Mouse (Mus musculus): ENCODE results near the gene Zfp954. TPM values are rescaled to one million over a fixed set of nuclear protein-coding genes. Genes with fewer than 3 reads are reported as not detected.
"Not testable (repeated sequence)": the region's sequence is repeated elsewhere in the genome, so short reads cannot be mapped to it uniquely, and the experiment has no call there.

Zfp954 gene
- polyA plus RNA-seq (2016; fragmentation: Nextera tagmentation; extraction: Ambion mirVana) = 12.2 and 15.5 TPM in 2 replicates

DNA sequence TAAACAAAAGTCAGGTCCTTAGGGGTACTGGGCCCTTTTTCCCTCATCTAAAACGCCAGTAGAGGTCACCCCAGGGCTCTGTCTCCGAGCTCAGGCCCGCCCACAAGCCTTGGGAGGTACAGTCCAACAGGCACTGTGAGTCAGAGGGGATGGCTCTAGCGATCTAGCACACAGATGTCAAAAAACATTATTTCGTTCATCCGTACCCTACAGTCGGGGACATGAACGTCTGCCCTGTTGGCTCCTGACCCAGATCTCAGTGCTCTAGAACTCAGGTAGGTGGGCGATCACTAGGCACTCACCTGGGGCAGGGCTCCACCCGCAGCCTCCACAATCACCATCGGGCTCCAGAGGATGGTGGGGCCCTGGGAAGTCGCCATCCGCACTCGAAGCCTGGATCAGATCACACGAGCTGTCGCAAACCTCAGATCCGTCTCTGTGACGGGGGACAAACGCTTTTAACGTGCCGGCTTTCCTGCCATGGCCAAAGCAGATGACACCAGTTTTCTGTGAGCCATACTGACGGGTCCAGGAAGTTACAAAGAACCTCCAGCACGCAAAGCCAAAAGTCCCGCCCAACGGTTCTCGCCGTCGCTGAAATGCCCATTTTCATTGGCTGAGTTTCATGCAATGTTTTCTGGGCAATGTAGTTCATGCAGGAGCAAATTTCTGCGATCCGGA is at the start of gene Zfp954:
Gene Zfp954, minus strand, starts transcription at position 568 of the 681 bp plus-strand sequence.
- peak; percentile 86 for ATAC-seq (ENCODE audit: insufficient number of reproducible peaks, insufficient read depth, low FRiP score, low TSS enrichment)
- Histone ChIP-seq H3K9me3 (no peaks in the 10 kb centered on the region), H3K36me3 (peaks cover 23% of the 10 kb centered on the region), H3K4me3 (peak within 1 kb of the TSS; percentile 67), H3K4me1 (no peaks in the 10 kb centered on the region), H3K4me2 (replicated peaks) (peak within 1 kb of the TSS; percentile 60), H3K9ac (peak within 1 kb of the TSS; percentile 66), H3K27ac (0 out of 2 replicates have a peak within 1 kb of the TSS, but pooled peaks have one; percentile 20), H3K27me3 (no peaks in the 10 kb centered on the region)
- under 1% methylated on average over 30 of the region's 30 CpGs for WGBS

DNA sequence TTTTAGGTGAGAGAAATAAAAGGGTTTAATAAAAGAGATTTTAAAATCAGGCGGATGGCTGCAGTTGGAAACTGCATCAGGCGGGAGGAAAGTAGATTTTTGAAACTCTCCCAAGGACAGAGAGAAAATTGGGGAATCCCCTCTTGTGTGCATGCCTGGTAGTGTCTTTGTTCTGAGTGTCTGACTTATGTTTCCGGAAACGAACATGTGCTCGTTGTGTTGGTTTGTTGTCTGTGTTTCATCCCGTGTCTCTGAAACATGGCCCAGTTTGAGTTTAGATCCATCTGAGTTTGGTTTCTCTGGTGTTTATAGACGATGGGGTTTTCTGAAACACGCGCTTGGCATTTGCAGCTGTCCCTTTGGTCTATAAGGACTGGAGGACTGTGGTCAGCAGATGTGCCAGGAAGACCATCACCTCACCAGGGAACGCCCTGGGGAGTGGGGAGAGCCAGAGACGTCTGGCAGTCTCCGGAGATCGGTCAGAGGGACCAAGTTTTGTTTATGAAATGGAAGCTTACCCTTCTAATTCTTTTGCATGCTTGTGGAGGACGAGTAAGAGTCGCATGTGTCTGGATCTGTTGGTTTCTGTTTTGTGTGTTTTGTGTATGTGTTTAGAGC is 24.8 kb upstream of the Zfp954 start:
- H3K9me3 ChIP-seq = peaks cover 4% of the 10 kb centered on the region; the same call in 1 of the 2 replicates
- H3K4me3 ChIP-seq = no peak overlapping the region
- H3K36me3 ChIP-seq = no peaks in the 10 kb centered on the region
- no peak for ATAC-seq (ENCODE audit: insufficient number of reproducible peaks, insufficient read depth, low FRiP score, low TSS enrichment)
- no peaks in the 10 kb centered on the region for H3K27me3 ChIP-seq
- no peak overlapping the region for H3K4me2 ChIP-seq (replicated peaks)
- no peaks in the 10 kb centered on the region for H3K4me1 ChIP-seq
- H3K27ac ChIP-seq = no peak overlapping the region
- H3K9ac ChIP-seq = no peak overlapping the region
- WGBS = 90% methylated on average over 15 of the region's 15 CpGs

DNA sequence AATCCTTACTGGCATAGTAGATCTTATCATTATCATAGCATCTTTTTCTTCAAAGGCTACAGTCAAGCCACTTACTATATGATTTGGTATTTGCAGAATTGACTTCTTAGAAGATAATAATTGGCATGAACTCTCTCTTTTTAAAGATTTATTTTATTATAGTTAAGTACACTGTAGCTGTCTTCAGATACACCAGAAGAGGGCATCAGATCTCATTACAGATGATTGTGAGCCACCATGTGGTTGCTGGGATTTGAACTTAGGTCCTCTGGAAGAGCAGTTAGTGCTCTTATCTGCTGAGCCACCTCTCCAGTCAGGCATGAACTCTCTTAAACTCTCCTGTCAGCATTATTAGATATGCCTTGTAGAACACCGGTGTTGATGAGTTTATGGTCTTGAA is 22.9 kb upstream of the Zfp954 start:
- peaks cover 4% of the 10 kb centered on the region; the same call in 1 of the 2 replicates for H3K9me3 ChIP-seq
- no peaks in the 10 kb centered on the region for H3K4me1 ChIP-seq
- ATAC-seq (ENCODE audit: insufficient number of reproducible peaks, insufficient read depth, low FRiP score, low TSS enrichment) = no peak
- no peak overlapping the region for H3K4me3 ChIP-seq
- H3K27me3 ChIP-seq = no peaks in the 10 kb centered on the region
- H3K4me2 ChIP-seq (replicated peaks) = no peak overlapping the region
- no peak overlapping the region for H3K27ac ChIP-seq
- no peaks in the 10 kb centered on the region for H3K36me3 ChIP-seq
- no peak overlapping the region for H3K9ac ChIP-seq
- 88% methylated on average over 1 of the region's 1 CpGs for WGBS

- no peaks in the 10 kb centered on the region for H3K4me1 ChIP-seq
- WGBS = 5% methylated on average over 16 of the region's 16 CpGs
- no peaks in the 10 kb centered on the region for H3K9me3 ChIP-seq
- H3K9ac ChIP-seq = peak within 1 kb of the TSS; percentile 35
- peak within 1 kb of the TSS; percentile 47 for H3K4me2 ChIP-seq (replicated peaks)
- H3K27me3 ChIP-seq = no peaks in the 10 kb centered on the region
- H3K4me3 ChIP-seq = peak within 1 kb of the TSS; percentile 44
- no peak within 1 kb of the TSS for H3K27ac ChIP-seq
- ATAC-seq (ENCODE audit: insufficient number of reproducible peaks, insufficient read depth, low FRiP score, low TSS enrichment) = peak; percentile 93
- 0 out of 2 replicates have a peak, but pooled peaks cover 4% of the 10 kb centered on the region for H3K36me3 ChIP-seq
Measured at GRCm38 (mm10) chr7:7136379-7136866, 15.1 kb upstream of the Zfp954 start, which contains the start of gene Zfp773. TSS of gene Zfp773 (minus strand) at chr7:7136755.

- Histone ChIP-seq H3K4me2 (replicated peaks) (no peak overlapping the region), H3K36me3 (0 out of 2 replicates have a peak, but pooled peaks cover 4% of the 10 kb centered on the region), H3K4me3 (no peak overlapping the region), H3K27me3 (no peaks in the 10 kb centered on the region), H3K27ac (no peak overlapping the region), H3K4me1 (no peaks in the 10 kb centered on the region), H3K9me3 (no peaks in the 10 kb centered on the region), H3K9ac (no peak overlapping the region)
- 83% methylated on average over 8 of the region's 8 CpGs for WGBS
- ATAC-seq (ENCODE audit: insufficient number of reproducible peaks, insufficient read depth, low FRiP score, low TSS enrichment) = no peak
Measured at GRCm38 (mm10) chr7:7132751-7133150, 11.5 kb upstream of the Zfp954 start.

DNA sequence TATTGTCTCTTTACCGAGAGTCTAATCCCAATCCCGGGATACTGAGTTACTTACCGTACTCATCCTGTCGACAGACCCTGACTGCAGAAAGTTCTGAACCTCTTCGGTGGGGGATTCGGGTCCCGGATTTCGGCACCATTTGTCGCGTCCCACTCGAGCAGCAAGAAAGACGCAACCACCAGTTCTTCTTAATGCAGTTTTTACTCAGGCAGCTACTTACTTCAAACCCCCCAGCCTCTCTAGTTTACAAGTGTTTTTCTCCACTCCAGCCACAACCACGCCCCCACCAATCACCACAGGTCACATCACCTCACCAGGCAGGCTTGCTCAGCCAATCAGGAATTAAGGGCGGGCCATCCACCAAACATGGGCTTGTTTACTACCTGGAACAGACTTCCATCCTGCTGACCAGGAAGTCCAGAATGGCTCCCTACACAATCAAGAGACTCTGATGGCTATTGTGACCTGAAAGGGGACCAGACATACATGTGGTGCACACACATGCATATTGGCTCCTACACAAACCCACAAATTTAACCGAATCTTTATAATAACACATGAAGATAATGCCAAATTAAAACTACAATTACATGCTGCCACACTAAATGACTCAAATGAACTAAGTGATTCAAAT is 9.3 kb upstream of the Zfp954 start:
- not testable (repeated sequence) for H3K9me3 ChIP-seq; H3K27me3 ChIP-seq; H3K4me1 ChIP-seq; H3K9ac ChIP-seq; H3K27ac ChIP-seq; H3K36me3 ChIP-seq; H3K4me3 ChIP-seq; ATAC-seq (ENCODE audit: insufficient number of reproducible peaks, insufficient read depth, low FRiP score, low TSS enrichment); H3K4me2 ChIP-seq (replicated peaks)
- WGBS = 93% methylated on average over 15 of the region's 15 CpGs

DNA sequence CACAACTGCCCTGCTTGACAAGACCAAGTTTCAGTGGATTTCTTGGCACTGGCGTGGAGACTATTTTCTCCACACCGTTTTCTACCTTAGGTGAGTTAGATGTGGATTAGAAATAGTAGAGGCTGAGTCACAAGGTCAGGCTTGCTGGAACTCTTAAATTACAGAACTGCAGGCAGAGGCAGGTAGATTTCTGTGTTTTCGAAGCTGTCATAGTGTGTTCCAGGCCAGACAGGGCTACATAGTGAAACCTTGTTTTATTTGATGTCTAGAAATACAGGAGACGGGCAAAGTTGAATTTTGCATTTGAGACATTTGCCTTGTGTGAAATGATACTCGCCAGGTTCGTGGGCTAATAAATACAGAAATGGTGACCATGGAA is 303 bp upstream of the Zfp954 start:
- WGBS = 54% methylated on average over 6 of the region's 6 CpGs
- peak overlapping the region; percentile 60 for H3K4me2 ChIP-seq (replicated peaks)
- no peak overlapping the region for H3K9ac ChIP-seq
- H3K36me3 ChIP-seq = peaks cover 18% of the 10 kb centered on the region; the same call in 1 of the 2 replicates
- H3K9me3 ChIP-seq = no peaks in the 10 kb centered on the region
- H3K4me1 ChIP-seq = no peaks in the 10 kb centered on the region
- peak overlapping the region; percentile 67 for H3K4me3 ChIP-seq
- no peaks in the 10 kb centered on the region for H3K27me3 ChIP-seq
- no peak overlapping the region for H3K27ac ChIP-seq
- no peak for ATAC-seq (ENCODE audit: insufficient number of reproducible peaks, insufficient read depth, low FRiP score, low TSS enrichment)

GRCm38 (mm10) chr7:7118441-7118840 is 2.8 kb downstream of the Zfp954 start:
- Histone ChIP-seq H3K9ac (no peak overlapping the region), H3K4me3 (no peak overlapping the region), H3K27me3 (no peaks in the 10 kb centered on the region), H3K36me3 (peaks cover 39% of the 10 kb centered on the region), H3K4me2 (replicated peaks) (no peak overlapping the region), H3K9me3 (no peaks in the 10 kb centered on the region), H3K27ac (no peak overlapping the region), H3K4me1 (no peaks in the 10 kb centered on the region)
- 85% methylated on average over 2 of the region's 2 CpGs for WGBS
- ATAC-seq (ENCODE audit: insufficient number of reproducible peaks, insufficient read depth, low FRiP score, low TSS enrichment) = no peak

DNA sequence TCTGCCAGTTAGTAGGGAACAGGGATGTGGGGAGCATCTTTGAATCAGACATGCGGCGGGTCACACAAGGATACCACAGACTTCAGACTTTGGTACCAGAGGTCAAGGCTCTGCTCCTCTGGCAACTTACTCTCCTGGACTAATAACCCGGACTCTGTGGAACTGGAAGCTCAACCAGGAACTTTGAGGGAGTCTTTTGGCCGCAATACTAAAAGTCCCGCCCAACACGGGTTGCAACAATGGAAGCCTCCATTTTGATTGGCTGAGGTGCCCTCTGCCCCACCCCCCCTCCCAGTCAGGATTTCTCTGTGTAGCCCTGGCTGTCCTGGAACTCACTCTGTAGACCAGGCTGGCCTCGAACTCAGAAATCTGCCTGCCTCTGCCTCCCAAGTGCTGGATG is 12.8 kb downstream of the Zfp954 start:
- H3K9me3 ChIP-seq = no peaks in the 10 kb centered on the region
- 91% methylated on average over 7 of the region's 7 CpGs for WGBS
- H3K36me3 ChIP-seq = no peaks in the 10 kb centered on the region; the same call in 1 of the 2 replicates
- no peak overlapping the region for H3K9ac ChIP-seq
- H3K4me2 ChIP-seq (replicated peaks) = no peak overlapping the region
- ATAC-seq (ENCODE audit: insufficient number of reproducible peaks, insufficient read depth, low FRiP score, low TSS enrichment) = no peak
- no peak overlapping the region for H3K4me3 ChIP-seq
- H3K27ac ChIP-seq = no peak overlapping the region
- no peaks in the 10 kb centered on the region for H3K27me3 ChIP-seq
- no peaks in the 10 kb centered on the region for H3K4me1 ChIP-seq

Data from embryonic facial prominence, embryonic 12.5 days (tissue).